Mouse (Mus musculus) heart, adult 11 months (tissue): ENCODE data around the gene Trmt2b.
"Not testable (repeated sequence)": the region's sequence is repeated elsewhere in the genome, so short reads cannot be mapped to it uniquely, and the experiment has no call there.

Experiments
- DNase-seq: peaks from one replicate; pipeline ENCODE4 v3.0.0; 2022

The Trmt2b gene

DNA sequence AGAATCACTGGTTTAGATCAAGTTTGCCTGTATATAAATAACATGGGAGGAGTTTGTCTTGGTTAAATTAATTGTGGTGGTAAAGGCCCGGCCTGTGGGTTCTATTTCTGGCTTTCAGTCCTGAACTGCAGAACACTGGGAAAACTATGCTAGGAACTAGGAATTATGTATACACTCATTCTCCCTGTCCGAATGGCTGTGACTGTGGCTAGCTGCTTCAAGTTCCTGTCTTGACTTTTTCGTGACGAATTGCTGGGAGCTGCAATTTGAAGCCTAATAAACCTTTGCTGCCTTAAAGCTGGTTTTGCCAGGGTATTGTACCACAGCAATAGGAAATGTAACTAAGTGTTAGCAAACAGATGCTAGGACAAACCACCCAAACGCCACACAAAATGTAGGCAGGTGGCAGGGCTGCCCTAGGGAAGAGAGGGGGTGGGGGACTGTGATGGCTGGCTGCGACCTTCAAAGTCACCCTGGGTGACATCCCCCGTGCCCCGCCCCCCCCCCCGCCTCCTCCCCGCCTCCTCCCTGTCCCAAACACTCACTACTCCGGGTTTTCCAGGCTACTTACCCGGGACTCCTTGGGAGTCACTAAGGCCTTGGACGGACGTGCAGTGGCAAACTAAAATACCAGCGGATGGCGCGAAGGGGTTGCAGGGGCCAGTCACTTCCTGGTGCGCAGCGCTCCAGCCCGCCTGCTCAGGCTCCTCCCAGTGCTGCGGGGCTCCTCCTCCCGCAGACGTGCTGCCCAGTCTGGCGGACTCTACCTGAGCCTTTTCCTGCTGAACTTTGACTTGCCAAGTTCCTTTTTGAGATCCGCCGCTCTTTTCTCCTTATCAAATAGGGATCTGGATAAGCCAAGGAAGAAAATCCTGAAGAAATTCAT, at the start of gene Trmt2b:
TSS of gene Trmt2b (minus strand) at position 710 of the 886 bp plus-strand sequence.
- DNase-seq: peak; percentile 97

DNA sequence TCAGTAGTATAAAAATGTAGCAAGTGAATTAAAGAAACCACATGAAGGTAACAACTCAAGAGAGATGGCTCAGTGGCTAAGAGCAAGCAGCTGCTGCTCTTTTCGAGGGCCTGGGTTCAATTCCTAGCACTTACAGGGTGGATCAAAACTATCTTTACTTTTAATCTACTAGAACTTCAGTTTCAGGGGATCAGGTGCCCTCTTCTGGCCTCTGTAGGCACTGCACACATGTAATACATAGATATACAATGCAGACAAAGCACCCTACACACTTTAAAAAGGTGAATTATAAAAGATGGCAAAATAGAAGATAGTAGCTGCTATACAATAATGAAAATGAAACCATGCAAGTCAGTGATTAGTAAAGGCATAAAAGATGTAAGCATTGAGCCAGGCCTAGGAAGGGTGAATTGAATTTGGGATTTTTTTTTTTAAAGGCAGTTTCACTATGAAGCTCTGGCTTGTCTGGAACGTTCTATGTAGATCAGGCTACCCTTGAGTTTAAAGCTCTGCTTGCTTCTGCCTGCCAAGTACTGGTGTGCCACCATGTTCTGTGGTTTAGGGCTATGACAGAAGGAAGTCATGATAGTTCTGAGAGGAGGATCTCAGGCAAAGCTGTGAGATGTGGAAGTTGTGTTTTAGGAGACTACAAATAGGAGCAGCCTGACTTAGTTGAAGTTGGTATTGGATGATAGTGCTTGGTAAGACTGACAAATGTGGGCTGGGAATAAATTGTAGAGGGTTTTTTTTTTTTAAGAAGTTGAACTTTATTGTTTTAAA, 42.6 kb upstream of the Trmt2b start:
- DNase-seq: no peak

DNA sequence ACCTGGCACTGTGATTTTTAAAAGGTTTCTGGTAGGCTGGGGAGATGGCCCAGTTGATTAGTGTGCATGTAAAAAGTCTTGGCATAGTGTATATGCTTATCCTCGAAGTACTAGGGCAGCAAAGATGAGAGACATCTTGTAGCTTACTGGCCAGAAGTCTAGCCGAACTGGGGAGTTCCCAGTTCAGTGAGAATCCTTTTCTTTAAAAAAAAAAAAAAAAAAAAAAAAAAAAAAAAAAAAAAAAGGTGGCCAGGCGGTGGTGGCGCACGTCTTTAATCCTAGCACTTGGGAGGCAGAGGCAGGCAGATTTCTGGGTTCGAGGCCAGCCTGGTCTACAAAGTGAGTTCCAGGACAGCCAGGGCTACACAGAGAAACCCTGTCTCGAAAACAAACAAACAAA, 34.4 kb upstream of the Trmt2b start:
- DNase-seq: not testable (repeated sequence)

DNA sequence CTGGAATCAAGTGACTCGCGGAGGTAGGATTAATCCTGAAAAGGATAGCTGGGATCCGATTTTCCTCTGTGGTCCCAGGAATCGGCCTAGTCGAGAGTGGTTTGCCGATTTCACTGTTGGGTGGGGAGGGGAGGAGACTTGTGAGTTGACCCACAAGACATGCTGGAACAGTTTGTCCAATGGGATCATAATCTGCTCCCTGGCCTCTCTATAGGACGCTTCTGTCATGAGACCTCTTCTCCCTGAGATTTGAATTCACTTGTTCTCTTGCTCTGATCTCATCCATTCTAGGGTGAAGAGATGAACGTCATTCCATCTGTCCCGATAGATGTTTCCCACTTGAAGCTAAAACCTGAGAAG, 31.5 kb upstream of the Trmt2b start:
- DNase-seq: no peak

DNA sequence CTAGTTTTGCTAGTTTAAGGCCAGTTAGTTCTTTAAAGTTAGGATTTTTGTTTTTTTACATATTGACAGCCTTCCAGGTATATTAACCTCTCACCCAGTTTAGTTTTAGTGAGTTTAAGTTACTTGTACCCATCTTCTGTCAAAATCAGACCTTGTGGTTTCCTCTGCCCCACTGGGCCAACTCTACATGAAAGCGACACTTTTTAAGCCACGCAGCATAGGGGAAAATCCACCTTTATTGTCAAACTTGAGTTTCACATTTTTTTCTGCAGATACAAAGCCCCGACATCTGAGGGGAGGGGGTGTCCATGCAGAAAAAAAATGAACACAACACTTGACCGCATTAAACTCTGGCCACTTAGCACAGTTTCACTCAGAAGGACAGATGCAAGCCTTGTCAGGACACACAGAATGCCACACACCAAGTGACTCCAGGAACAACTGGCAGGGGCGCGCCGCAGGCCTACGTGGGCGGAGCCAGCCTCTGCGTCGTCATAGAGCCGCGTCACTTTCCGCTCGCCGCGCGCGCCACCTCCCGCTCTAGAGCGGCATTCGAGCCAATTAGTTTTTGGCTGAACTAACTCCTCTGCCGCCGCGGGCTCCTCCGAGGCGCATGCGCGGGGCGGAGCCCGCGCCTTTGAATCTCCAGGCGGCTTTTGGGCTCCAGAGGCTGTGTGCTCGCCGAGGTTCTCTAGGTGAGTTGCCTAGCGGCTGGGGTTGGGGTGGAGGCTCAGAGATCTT, 30.9 kb upstream of the Trmt2b start, which contains the start of gene Cenpi:
TSS of gene Cenpi (plus strand) at position 551 of the 741 bp plus-strand sequence.
- DNase-seq: peak; percentile 99

DNA sequence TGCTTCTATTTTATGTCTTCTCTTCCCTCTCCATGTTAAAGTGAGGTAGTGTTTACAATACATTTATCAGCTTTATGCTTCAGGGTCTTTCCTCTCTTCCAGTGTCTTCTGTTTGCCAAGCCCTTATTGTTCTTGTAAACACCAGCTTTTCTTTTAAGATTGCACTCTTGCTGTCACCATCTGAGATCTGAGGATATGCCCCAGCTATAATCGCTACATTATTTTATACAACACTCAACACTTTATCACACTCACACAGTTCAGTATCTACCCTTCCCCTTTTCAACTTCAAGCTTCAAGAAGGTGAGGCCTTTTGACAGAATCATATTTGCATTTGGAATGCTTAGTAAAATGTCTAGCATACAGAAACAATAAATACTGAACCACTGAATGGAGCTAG, 26.5 kb upstream of the Trmt2b start:
- no peak for DNase-seq

DNA sequence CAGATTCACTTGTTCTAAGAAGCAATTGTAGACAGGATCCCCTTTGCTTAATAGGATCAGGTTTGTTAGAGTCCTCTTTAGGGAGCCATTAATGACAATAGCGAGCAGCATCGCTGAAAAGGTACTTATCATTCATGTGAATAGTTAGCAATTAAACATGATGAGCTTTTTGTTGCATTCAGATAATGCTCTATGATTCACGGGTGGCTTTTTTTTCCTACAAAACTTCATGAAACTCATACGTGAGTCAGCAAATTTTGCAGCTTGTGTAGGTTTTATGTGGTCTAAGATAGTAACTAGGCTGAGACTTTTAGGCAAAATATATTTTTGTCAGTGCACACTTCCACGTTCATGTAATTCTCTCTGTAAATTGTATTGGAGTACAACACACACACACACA, 23.4 kb upstream of the Trmt2b start:
- DNase-seq: no peak

DNA sequence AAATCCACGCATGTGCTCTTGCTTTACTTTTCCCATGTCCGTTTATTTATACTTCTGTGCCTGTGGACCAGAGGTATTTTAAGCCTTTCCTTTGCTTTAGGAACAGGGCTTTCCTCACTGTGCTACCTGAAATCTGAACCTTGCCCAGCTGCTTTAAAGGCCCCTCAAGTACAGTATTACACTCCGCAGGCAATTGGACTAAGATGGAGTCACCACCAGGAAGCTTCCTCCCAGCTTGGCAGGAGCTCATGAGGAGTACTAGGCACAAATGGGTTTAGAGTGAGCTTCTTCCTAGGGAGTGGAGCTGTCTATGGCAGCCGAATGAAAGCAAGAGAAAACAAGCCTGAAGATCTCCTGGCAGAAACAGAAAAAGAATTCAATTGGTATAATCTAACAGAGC, 20.4 kb upstream of the Trmt2b start:
- DNase-seq: no peak

DNA sequence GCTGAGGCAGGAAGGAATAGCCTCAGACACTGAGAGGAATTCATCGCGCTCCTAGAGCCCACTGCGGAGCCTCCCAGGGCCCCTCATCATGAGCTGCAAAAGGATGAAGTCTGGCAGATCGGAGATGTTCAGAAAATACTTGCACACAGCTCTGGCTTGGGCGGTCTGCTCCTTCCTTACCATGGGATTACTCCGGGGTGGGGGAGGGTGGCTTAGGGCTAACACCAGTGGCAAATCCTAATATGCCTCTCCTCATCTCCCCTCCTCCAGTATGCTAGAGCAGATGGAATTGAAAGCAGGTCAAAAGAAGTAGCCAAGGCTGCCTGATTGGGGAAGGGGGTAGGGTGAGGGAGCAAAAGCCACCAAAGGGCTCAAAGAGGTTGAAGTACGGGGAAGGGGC, 20.0 kb upstream of the Trmt2b start:
- DNase-seq: no peak

DNA sequence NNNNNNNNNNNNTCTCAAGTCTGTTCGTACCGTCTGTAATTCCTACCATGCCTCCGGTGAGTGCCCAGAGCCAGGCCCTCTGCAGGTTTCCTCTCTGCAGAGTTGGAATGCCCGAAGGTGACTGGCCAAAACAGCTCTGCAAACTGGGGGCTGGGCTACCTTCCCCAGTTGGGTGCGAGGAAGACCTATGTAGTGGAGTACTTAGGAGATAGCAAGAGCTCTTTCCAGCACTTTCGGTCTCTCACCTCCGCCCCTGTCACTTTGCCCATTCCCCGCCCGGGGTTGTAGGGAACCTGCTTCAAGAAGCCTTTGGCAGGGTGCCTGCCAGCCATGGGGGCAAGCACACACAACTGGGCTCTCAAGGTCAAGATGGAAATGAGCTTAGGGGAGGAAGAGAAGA, 19.5 kb upstream of the Trmt2b start:
- no peak for DNase-seq

DNA sequence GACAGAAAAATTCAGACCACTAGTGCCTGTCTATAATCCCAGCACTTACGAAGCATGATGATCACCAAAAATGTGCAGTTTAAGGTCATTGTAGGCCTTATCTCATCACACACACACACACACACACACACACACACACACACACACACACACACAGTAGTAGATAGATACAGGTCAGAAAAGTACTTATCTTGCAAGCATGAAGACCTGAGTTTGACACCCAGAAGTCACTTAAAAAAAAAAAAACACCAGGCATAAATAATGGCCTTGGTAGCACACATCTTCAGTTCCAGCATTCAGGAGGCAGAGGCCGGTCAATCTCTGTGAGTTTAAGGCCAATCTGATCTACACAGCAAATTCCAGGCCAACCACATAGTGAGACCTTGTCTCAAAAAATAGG, 10.5 kb upstream of the Trmt2b start:
- DNase-seq: no peak

DNA sequence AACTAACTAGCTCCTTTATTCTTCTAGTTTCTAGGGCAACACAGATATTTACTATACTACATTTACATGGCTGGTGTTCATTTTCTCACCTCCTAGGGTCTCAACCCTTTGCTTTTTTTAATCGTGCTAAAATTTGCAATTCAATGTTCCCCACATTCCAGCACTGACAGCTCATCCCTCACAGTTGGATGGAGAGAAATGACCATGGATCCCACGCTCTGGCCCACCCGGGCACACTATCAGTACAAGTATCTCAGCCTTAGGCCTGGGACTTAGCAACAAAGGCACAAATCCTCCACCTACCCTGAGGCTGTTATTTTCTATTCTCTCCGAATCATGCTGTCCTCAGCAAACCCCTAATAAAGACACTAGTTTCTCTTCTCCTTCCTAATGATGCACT, 9.0 kb upstream of the Trmt2b start:
- DNase-seq: no peak

DNA sequence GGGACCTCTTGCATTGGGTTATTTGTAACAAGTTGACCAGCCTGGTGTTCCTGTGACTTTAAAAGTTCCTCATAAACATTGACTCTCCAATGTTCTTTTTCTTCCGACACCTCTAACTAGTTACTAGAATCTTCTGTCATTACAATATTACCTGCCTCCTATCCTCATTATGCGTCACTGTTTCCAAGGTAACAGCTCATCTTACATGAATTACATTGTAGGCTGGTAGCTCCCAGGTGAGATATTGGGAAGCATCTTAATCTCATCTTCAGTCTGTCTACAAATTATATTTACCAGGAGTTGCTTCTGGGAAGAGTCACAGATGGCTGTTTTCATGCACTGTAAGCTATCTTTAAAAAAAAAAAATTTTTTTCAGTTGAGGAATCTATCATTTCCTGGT, 8.3 kb upstream of the Trmt2b start:
- no peak for DNase-seq

DNA sequence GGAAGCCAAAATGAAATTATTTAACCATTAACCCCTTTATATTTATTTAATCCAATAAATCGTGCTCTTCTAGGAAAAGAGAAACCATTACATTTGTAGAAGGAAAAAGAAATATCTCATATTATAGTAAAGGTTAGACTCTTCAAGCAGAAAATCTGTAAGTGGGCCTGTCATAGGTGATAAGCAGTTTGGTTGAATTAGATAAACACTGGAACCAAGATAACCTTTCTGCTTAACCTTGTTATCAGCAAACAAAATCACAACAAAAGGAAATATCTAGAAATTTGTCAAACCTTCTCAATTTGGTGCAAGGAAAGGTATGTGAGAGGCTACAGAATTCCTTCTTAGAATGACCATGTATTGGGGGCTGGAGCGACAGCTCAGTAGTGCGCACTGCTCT, 3.7 kb upstream of the Trmt2b start:
- no peak for DNase-seq

DNA sequence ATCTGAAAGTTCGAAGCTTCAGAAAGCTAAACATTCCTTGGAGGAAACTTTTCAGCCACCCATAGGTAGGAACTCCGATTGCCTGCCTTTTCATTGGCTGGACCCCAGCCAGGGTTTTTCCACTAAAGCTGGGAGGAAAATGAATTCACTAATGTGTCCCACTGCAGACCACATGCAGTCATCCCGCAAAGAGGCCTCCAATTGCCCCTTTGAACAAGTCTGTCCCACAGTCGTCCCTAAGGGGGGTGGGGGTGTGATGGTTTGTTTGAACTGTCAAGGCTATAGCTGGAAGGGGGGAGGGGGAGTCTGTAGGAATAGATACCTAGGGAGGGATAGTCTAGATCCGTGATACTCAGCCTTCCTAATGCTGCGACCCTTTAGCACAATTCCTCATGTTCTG, 1.1 kb downstream of the Trmt2b start:
- peak; percentile 91 for DNase-seq

DNA sequence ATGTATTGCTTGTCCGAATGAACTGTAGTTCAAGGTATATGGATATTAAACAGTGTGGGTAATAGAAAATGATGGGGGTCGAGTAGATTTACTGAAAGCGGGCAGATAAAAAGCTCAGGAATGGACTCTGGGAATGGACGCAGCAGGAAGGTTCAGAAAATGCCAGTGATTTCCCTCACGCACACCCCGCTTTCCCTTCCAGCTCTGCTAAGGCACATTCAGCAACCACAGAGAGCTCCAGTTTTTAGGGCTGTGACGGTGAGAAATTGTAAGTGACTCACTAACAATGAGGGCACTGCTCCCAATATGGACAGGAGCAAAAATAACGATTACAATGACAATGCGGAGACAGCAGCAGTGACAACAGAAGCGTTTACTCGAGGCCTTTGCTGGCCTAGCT, 14.7 kb downstream of the Trmt2b start:
- no peak for DNase-seq

DNA sequence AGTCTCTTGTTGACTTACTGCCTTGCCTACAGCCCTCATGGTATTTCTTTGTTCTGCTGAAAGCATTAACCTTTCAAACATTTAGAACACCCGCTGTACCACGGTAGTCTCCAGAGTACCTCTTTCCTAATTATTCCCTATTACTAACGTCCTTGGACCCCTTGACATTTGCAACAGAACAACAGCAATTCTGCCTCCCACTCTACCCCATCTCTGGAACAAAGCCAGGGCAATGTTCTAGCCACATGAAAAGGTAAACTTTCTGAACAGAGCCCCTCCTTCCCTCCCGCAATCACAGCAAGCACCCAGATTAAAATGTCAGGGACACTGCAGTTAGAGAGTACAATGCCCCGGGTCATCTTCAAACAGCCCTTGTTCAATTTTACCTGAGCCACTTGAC, 15.6 kb downstream of the Trmt2b start:
- DNase-seq: no peak

DNA sequence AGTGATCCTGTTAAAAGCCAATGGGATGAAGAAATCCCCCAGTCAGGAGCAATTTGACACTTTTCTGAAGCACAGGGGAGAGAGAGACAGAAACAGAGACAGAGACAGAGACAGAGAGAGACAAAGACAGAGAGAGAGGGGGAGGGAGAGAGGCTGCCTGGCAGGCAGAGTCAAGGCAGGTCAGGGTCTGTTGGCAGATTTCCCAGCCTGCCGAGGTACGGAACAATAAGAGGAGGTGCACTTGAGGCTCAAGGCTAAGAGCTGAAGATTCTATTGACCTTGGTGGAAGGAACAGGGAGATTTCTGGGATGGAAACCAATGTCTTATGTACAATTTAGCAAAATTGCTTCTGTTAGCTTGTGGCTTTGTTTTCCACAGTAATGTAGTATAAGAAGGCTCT, 28.6 kb downstream of the Trmt2b start:
- DNase-seq: no peak

DNA sequence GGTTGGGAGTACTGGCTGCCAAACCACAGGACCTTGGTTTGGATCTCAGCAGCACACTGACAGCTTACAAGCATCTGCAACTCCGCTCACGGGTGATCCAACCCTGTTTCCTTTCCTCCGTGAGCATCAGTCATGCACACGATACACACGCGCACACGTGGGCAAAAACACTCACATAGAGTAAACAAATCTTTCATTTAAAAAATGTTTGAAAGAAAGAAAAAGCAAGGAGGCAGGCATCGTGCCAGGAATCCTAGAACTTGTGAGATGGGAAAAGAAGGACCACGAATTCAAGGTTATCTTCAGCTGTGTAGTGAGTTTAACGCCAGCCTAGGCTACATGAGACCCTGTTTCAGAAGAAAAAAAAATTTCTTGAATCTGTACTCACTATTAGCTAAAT, 30.8 kb downstream of the Trmt2b start:
- no peak for DNase-seq

DNA sequence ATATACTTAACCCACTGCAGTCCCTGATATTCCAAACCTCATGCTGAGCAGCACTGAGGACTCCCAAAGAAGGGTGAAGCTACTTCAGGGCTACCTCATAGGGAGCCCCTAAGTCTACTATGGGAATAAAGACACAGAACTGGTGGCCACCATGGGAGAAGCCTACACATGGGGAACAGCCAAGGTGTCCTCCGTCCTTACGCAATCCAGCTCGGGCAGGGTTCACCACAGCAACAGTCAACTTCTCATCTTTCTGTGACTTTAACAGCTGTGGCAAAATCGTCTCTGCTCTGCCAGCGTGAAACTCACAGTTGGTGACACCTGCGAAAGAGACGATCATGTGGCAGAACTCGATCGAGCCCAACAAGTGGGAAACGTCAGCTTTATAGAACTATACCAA, 38.5 kb downstream of the Trmt2b start:
- DNase-seq: no peak

DNA sequence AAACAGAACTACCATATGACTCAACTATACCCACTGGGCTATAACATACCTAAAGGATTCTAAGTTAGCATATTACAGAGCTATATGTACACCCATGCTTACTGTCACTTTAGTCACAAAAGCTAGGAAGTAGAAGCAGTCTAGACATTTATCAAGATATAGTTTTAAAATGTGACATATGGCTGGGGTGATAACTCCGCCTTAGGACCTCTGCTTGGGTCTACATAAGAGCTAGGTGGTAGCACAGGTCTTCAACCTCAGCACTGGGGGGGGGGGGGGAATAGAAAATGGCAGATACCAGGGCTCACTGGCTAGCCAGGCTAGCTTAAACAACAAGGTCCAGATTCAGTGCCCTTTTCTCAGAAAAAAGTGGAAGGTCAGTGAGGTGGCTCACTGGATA, 43.7 kb downstream of the Trmt2b start:
- DNase-seq: no peak

DNA sequence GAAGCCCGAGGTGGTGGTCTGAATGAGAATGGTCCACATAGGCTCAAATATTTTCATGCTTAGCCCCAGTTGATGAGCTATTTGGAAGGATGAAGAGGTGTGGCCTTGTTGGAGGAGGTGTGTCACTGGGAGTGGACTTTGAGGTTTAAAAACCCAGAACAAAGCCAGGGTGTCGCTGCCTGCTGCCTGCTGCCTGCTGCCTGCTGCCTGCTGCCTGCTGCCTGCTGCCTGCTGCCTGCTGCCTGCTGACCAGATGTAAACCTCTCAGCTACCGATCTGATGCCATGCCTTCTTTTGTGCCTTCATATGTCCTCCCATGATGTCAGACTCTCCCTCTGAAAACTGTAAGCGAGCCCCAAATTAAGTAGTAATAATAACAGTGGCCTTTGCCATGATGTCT, 54.9 kb downstream of the Trmt2b start, which contains the start of gene Nox1:
TSS of gene Nox1 (minus strand) at position 101 of the 400 bp plus-strand sequence.
- DNase-seq: no peak

DNA sequence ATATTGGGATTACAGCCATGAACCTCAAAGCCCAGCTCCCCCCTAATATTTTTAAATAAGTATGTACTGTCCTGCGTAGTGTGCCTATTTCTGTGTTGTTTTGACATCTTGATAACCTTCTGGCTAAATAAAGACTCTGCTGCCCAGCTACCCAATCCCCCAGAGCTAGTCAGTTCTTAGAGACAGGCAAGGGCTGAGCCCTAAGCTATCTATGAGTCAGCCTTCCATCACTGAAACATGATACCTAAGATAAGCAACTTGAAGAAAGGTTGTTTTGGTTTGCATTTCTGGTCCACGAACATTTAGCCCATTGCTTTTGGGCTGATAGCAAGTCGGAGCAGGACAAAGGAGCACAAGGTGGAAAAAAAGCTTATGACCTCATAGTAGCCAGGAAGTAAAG, 56.2 kb downstream of the Trmt2b start:
- no peak for DNase-seq

DNA sequence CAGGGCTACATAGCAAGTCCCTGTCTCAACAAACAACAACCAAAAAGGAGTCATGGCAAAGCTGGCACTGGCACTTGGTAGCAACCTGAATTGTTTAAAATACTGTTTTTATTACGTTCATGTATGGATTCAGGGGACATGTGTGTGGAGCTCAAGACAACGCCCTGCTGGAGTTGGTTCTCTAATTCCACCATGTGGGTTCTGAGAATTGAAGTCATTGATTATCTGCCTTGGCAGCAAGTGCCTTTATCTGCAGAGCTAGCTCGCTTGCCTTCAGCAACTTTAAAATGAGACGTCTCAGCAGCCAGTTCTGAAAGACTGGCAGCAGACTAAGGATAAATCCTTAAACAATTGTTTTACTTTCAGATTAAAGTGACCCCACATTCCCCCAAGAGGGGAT, 58.6 kb downstream of the Trmt2b start:
- DNase-seq: no peak
